Mouse (Mus musculus): Measurements from ENCODE around the gene Man1b1.

- TF ChIP-seq CTCF (IDR thresholded peaks at IDR 0.05; ENCODE audit: extremely low read depth, insufficient read length, insufficient replicate concordance, low read depth, low read length) (no peak), POLR2A (IDR thresholded peaks at IDR 0.05; ENCODE audit: low read depth, low read length) (no peak)
These were observed 59.1 kb downstream of the Man1b1 start for GRCm38 (mm10) chr2:25391266-25391665.
